Mouse (Mus musculus): ENCODE results near the gene Zfp658.

DNA sequence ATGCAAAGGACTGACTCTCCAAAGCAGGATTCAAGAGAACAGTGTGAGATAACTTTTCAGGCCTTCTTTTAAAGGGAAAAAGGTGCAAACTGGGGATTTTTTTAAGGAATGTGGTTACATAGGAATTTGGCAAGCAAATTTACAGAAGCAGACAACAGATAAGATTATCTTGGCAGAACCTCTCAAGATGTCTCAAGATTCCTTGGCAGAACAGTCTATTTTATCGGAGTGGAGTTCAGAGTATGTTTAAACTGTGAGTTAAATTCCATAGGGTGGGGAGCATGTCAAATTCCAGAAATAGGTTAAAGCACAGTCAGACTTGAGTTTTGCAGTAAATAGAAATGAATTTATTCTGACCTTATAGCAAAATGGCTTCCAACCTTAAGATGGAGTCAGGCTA is 5.2 kb upstream of the Zfp658 start:
- TF ChIP-seq CTCF (IDR thresholded peaks at IDR 0.05; ENCODE audit: low read depth, low read length) (no peak), EP300 (IDR thresholded peaks at IDR 0.05; ENCODE audit: insufficient read depth, low read depth, low read length) (no peak)
